Mouse (Mus musculus) brain, embryonic 14.5 days (tissue): ENCODE measurements around the gene Il17re. TPM values are rescaled to one million over a fixed set of nuclear protein-coding genes. Genes with fewer than 3 reads are reported as not detected.

Source experiments
- DNase-seq: peaks from one replicate; pipeline ENCODE4 v3.0.0-alpha.2; 2011; ENCODE audit warnings: low read depth
- CTCF ChIP-seq: fragments of 200-500 bp; IDR thresholded peaks from 2 replicates; pipeline ENCODE4 v1.5.1; 2012; ENCODE audit warnings: inconsistent platforms, mild to moderate bottlenecking, moderate library complexity, borderline replicate concordance; ENCODE audit not compliant: insufficient read depth, insufficient read length; ENCODE audit errors: extremely low read depth
- POLR2A ChIP-seq: fragments of 200-500 bp; IDR thresholded peaks from 2 replicates; pipeline ENCODE4 v1.6.1; 2012; ENCODE audit warnings: mild to moderate bottlenecking, inconsistent platforms, borderline replicate concordance; ENCODE audit not compliant: poor library complexity, insufficient read depth, insufficient read length, severe bottlenecking; ENCODE audit errors: extremely low read depth
- polyA plus RNA-seq: library from polyadenylated mRNA; depleted of rRNA; stranded (reverse); fragments of >200 nt; gene quantifications from 2 replicates; pipeline ENCODE4 v1.2.3, GENCODE M21; 2012

Il17re gene
- polyA plus RNA-seq, 1 experiment: 0.63 TPM

- DNase-seq: no peak
- TF ChIP-seq CTCF (no peak), POLR2A (no peak)
These were observed 21.1 kb upstream of the Il17re start for GRCm38 (mm10) chr6:113437135-113437534.

GRCm38 (mm10) chr6:113438721-113439430, 19.4 kb upstream of the Il17re start:
- no peak for DNase-seq
- TF ChIP-seq POLR2A (no peak), CTCF (no peak)

GRCm38 (mm10) chr6:113440686-113441085, 17.6 kb upstream of the Il17re start:
- TF ChIP-seq POLR2A: no peak
- TF ChIP-seq CTCF: no peak
- DNase-seq: no peak

- TF ChIP-seq POLR2A (no peak), CTCF (peak; percentile 71; the same call in 1 of the 2 replicates)
- DNase-seq: peak; percentile 80
These were observed 17.1 kb upstream of the Il17re start for GRCm38 (mm10) chr6:113441147-113441680.

- DNase-seq: no peak
- TF ChIP-seq CTCF (no peak), POLR2A (no peak)
These were observed 16.2 kb upstream of the Il17re start for GRCm38 (mm10) chr6:113442087-113442441.

GRCm38 (mm10) chr6:113442442-113443090, 15.7 kb upstream of the Il17re start, which contains the start of gene Jagn1:
Gene Jagn1 (plus strand): TSS chr6:113442569.
- no peak for TF ChIP-seq CTCF
- TF ChIP-seq POLR2A: peak; percentile 50; the same call in 1 of the 2 replicates
- DNase-seq: peak; percentile 96

- DNase-seq: peak; percentile 18
- TF ChIP-seq CTCF (peak; percentile 13; the same call in 1 of the 2 replicates), POLR2A (no peak)
These were observed 15.2 kb upstream of the Il17re start for GRCm38 (mm10) chr6:113443091-113443490.

- TF ChIP-seq CTCF (no peak), POLR2A (no peak)
- DNase-seq: no peak
These were observed 13.9 kb upstream of the Il17re start for GRCm38 (mm10) chr6:113444207-113444965.

- TF ChIP-seq CTCF (no peak), POLR2A (no peak)
- peak; percentile 49 for DNase-seq
These were observed 10.6 kb upstream of the Il17re start for GRCm38 (mm10) chr6:113447639-113448038.

- peak; percentile 71 for DNase-seq
- no peak for TF ChIP-seq POLR2A
- no peak for TF ChIP-seq CTCF
These were observed 6.4 kb upstream of the Il17re start for GRCm38 (mm10) chr6:113451839-113452238.

- DNase-seq: no peak
- TF ChIP-seq CTCF (no peak), POLR2A (no peak)
These were observed 3.3 kb upstream of the Il17re start for GRCm38 (mm10) chr6:113455007-113455406.
